Mouse (Mus musculus) megakaryocyte-erythroid progenitor cell, adult 5-6 weeks (primary cell): ENCODE data around the gene Erp27. TPM values are rescaled to one million over a fixed set of nuclear protein-coding genes. Genes with fewer than 3 reads are reported as not detected.

Experiments used
- ATAC-seq: replicated peaks from 2 replicates; pipeline ENCODE4 v1.8.0; 2016; ENCODE audit warnings: mild to moderate bottlenecking, inconsistent platforms; ENCODE audit not compliant: severe bottlenecking, poor library complexity, low FRiP score, low TSS enrichment
- total RNA-seq, 2 experiments: library from RNA; stranded (forward) in 1 of 2; stranded (reverse) in 1 of 2; fragments of 200-1000, 215-1000 nt in 1 of 2; fragments of >200 nt in 1 of 2; fragmentation: Nextera tagmentation in 1 of 2; gene quantifications; 2 replicates each; pipeline ENCODE4 v1.2.3; 2014 to 2017

Erp27 gene
- total RNA-seq (2014; fragmentation: Nextera tagmentation): 1.6 and 2.3 TPM in 2 replicates
- not detected in 2 replicates for total RNA-seq (2017)

GRCm38 (mm10) chr6:136922080-136922479 is at the start of gene Erp27:
Erp27 (minus strand) TSS chr6:136922180.
- no peak for ATAC-seq

DNA sequence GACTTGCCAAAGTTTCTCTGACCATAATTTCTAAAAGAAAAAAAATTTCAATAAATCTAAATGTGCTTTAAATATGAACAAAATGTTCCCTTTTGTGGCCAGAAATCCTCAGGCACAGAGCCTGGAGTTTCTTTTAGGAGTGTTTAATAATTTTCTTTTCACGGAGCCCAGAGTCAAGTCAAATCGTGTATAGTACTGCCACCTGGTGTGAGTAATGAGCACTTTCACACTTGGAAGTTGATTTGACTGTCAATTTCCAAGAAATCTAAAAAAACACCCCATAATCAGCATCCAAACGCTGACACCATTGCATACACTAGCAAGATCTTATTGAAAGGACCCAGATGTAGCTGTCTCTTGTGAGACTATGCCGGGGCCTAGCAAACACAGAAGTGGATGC is 46.9 kb upstream of the Erp27 start:
- ATAC-seq: peak; percentile 70

- ATAC-seq: no peak
These were observed 45.5 kb upstream of the Erp27 start for GRCm38 (mm10) chr6:136967466-136967865.

DNA sequence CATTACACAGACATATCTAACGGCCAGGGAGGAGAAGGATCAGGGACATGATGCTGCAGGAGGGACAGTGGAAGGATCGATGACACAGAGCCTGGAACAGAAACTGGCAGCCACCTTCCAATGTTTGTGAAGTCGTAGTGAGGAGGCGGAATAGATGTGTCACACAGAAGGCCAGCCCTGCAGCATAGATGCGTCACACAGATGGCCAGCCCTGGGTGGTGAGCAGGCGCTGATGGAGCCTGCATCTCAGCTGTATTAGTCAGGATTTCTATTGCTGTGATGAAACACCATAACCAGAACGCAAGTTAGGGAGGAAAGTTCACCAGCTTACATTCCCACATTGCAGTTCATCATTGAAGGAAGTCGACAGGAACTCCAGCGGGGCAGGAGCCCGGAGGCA is 43.9 kb upstream of the Erp27 start:
- no peak for ATAC-seq

- ATAC-seq: peak; percentile 51
These were observed 42.9 kb upstream of the Erp27 start for GRCm38 (mm10) chr6:136964609-136965510.

DNA sequence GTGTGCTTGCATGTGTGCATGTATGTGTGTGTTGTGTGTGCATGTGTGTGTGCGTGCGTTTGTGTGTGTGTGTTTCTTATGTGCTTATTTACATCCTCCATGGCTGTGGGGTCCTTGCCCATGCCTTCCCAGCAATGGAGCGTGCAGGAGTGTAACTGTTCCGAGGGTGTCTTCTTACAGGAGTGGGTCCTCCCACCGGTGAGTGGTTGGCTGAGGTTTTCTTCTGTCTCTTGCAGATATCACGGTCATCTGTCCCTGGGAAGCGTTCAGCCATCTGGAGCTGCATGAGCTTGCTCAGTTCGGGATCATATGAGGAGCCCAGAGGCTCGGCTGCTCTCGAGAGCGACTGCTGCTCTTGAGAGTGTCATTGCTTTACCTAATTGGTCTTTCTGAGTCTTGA is 41.0 kb upstream of the Erp27 start:
- no peak for ATAC-seq

DNA sequence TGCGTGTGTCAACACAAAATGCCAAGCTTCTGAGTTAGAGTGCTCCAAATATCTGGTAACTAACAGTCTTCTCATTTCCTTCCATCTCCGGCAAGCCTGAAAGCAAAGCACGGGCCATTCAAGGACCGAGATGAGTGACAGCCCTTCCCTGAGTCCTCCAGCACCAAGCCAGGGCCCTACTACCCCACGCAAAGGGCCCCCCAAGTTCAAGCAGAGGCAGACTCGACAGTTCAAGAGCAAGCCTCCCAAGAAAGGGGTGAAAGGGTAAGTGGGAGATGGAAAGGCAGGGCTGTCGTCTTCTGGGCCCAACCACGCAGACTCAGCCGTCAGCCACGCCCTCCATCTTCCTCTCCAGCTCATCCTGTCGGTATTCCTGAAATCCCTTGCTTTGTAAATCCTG is 37.2 kb upstream of the Erp27 start:
- no peak for ATAC-seq

DNA sequence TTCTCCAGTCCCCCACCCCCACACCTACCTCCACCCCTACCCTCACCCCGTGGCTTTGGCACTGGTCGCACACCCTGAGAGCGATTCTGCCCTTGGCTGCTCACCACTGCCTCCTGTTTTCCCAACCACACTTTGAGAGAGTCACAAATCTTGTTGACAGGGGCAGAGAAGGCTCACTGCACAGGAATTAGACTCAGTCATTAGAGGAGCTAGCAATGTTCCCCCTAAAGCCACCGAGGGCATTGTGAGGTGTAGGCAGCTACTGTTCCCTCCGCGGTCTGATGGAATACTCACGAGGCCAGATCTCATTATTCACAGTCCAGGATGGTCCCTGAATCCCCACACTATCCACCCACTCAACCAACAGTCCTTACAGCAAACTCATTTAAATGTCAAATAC is 35.1 kb upstream of the Erp27 start:
- no peak for ATAC-seq

DNA sequence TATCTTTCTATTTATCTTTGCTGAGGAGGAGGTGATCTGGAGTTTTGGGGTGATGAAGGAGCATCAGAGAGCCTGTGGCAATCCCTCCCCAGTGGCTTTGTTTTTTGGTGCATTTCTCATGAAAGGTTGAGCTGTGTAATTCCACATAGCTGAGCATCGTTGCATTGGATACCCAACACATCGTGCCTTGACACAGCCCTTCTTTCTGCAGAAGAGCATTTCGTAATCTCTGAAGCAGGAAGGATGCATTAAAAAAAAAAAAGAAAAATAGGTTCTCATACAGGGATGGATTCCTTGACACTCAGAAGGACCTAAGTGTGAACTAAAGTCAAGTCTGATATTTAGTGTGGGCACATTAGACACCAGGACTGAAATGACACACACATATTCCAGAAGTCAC is 33.3 kb upstream of the Erp27 start:
- ATAC-seq: no peak

DNA sequence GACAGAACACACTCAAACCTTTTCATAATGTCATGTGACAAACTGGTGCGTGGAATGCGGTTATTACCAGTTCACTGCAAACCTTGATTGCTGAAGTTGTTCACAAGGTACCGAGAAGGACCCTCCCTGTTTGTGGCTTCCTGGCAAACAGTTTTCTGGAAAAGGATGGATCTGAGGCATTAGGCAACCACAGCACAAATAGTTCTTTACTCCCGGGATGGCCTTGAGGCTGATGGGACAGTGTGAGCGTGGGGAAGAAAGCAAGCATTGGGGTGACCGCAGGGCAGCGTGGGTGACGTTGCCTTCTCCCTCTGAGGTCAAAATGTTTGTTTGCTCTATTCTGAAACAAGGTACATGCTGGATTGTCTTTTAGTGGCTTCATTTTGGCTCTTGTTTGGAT is 32.7 kb upstream of the Erp27 start:
- ATAC-seq: no peak

- no peak for ATAC-seq
These were observed 32.2 kb upstream of the Erp27 start for GRCm38 (mm10) chr6:136954192-136954591.

DNA sequence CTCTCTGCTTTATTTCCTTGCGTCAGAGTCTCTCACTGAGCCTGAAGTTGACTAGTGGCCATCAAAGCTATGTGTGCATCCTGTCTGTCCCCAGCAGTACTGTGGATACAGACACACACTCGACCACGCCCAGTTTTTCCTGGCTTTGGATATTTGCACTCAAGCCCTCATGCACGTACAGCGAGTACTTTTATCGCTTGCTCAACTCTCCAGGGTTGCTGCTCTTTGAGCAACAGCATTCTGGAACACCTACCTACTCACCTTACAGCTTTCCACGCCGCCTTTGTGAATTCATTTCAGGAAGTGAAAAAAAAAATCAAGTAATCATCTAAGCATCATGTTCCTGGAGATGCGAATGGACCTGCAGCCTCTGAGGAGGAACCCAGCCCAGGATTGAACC is 30.9 kb upstream of the Erp27 start:
- ATAC-seq: no peak

GRCm38 (mm10) chr6:136950171-136950570 is 28.2 kb upstream of the Erp27 start:
- no peak for ATAC-seq

DNA sequence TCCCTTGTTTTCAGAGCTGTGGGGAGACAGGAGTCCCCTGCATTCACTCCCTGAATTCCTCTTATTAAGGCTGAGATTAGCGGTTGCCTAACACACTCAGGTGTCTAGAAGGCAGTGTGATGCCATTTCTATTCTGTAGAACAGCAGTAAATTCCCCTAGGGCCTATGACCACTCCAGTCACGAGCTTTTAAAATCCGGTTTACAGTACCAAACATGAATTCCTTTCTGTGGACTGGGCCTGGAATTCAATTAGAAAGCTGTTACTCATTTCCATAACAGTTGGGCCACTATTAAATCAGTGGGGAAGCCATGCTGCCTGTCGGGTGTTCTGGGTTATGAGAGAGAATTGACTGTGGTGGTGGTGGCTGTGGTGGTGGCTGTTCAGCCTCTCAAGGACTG is 25.7 kb upstream of the Erp27 start:
- ATAC-seq: no peak

DNA sequence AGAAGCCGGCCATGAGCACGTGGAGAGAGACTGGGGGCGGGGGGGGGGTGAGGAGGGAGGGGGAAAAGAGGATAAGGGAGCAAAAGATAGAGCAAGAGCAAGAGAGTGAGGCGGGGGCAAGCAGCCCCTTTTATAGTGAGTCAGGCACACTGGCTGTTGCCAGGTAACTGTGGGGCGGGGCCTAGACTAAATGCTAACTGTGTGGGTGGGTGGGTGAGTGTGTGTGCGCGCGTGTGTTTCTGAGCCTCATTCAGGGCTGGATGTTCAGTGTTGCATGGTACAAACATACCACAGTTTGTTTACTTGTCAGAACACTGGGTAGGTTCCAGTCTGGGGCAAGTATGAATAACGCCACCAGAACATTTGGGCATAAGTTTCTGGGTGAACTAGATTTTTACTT is 25.0 kb upstream of the Erp27 start:
- no peak for ATAC-seq

DNA sequence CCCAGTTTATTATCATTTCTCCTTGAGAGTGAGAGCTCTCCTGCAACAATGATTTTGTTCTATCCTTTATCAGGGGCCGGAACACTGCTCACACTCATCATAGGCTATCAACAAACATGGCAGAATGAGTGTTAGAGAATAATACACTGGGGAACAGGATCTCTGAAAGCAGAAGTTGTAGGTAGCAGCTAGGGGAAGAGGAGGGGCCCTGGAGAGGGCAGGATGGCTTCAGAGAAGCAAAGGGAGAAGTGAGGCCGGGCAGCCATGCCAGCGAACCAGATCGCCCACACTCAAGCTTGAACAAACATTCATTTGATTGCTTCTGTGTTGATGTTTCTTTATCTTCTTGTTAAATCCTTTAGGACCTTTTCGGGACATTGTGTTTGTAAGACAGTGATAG is 24.3 kb upstream of the Erp27 start:
- no peak for ATAC-seq

DNA sequence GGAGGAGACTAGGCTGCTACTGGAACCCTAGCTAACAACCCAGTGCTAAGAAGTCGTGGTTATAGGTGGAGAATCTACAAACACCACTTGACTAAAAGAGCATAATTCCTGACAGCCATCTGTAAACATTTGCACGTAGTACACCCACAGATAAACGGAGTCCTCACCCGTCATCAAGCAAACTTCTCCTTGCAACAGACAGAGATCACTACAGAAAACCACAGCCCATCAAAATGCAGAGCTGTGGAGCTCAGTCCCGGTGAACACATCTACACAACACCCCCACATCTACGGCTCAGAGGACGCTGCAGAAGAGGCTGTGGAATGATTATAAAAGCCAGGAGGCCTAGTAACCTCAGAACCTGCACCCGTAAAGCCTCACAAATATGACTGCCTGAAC is 22.5 kb upstream of the Erp27 start:
- ATAC-seq: no peak

DNA sequence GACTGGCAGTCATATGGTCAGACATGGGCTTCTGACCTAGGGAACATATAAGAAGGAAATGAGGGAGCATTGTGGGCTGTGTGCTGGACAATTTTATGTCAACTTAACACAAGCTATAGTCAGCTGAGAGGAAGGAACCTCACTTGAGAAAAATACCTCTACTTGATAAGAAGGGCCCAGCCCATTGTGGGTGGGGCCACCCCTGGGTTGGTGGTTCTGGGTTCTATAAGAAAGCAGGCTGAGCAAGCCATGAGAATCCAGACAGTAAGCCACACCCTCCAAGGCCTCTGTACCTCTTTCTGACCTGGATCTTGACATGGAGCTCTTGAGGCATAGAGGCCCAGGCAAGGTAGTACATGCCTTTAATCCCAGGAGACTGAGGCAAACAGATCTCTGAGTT is 21.4 kb upstream of the Erp27 start:
- ATAC-seq: no peak

DNA sequence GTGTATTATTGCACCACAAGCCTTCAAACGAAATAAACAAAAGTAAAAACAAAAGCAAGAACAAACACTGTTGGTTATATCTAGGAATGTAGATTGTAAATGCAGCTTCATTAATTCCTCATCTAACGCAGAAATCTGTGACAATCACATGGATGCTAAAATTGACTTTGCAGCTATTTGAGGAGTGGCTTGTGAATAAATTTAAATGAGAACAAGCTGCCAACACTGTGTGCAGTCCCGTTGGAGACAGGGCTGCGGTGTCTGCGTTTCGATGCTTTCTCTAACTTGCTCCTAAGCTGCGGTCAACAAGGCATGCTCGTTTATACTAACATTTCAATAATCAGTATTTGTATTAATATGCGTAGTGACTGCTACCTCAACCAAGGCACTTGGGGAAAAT is 20.3 kb upstream of the Erp27 start:
- no peak for ATAC-seq

DNA sequence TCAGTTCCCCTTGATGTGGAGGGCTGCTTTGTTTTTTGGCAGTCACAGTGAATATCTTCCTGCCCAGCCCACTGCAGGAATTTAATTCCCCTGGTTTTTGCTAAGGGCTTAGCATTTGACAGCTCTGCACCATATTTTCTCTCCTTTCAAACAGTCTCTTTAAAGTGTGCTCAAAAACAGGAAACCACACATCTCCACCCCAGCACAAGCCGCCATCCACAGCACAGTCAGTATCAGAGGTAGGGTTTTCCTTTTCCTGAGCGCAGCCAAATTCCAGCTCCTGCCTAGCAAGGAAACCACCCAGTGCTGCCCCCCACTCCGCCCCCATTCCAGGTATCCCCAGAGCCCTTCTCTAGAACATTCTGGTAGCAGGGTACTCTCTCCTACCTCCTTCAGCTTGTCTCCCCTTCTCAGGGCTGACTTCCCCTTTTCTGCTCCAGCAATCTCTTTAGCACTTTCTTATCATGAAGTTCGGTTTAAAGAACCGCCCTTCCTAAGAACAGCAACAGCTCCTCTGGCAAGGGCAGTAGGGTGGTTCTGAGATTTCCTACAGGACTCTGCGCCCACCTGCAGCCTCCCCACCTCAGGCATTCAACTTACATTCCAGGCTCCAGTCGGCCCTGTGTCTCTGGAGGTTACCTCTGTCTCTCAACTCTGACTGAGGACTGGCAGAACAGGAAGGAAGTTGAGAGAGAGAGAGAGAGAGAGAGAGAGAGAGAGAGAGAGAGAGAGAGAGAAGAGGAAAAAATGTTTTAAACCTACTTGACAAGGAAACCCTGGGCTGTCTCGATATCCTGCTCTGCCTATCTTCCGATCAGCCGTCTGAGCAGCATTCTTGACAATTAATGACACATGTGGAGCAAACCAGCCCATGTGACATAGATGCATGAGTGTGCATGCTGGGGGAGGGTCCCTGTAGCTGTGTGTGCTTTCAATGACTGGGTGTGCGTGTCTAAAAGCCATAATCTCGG is 19.4 kb upstream of the Erp27 start, which contains the start of gene Arhgdib:
TSS of gene Arhgdib (minus strand) at position 849 of the 971 bp plus-strand sequence.
- ATAC-seq: peak; percentile 46
